Mouse (Mus musculus): ENCODE data around the gene Tmsb15l. TPM values are rescaled to one million over a fixed set of nuclear protein-coding genes. Genes with fewer than 3 reads are reported as not detected.
"Not testable (repeated sequence)": the region's sequence is repeated elsewhere in the genome, so short reads cannot be mapped to it uniquely, and the experiment has no call there.

The Tmsb15l gene
- polyA plus RNA-seq, 1 experiment from 2014 or later, result 12.5 TPM

- not testable (repeated sequence) for H3K9me3 ChIP-seq; ATAC-seq (replicated peaks); H3K27ac ChIP-seq (replicated peaks); H3K4me1 ChIP-seq; H3K36me3 ChIP-seq; H3K27me3 ChIP-seq
- Histone ChIP-seq H3K9ac (replicated peaks) (peak within 1 kb of the TSS; percentile 46), H3K4me3 (peak within 1 kb of the TSS; percentile 52), H3K4me2 (replicated peaks) (peak within 1 kb of the TSS; percentile 48)
- 89% methylated on average over 6 of the region's 6 CpGs for WGBS
Measured at GRCm38 (mm10) chrX:136975397-136975796, 1.3 kb downstream of the Tmsb15l start, which contains the start of gene Tmsb15b2. Gene Tmsb15b2 (minus strand): TSS chrX:136975497.

- no peaks in the 10 kb centered on the region for H3K36me3 ChIP-seq
- ATAC-seq (replicated peaks), result no peak
- no peak overlapping the region for H3K9ac ChIP-seq (replicated peaks)
- H3K4me2 ChIP-seq (replicated peaks), result no peak overlapping the region
- H3K27ac ChIP-seq (replicated peaks), result no peak overlapping the region
- H3K9me3 ChIP-seq, result no peaks in the 10 kb centered on the region
- no peaks in the 10 kb centered on the region for H3K4me1 ChIP-seq
- no peaks in the 10 kb centered on the region for H3K27me3 ChIP-seq
- no peak overlapping the region for H3K4me3 ChIP-seq
- 23% methylated on average over 2 of the region's 2 CpGs for WGBS
Measured at GRCm38 (mm10) chrX:136959688-136960087, 17.0 kb downstream of the Tmsb15l start.

GRCm38 (mm10) chrX:136958300-136958699 lies 18.4 kb downstream of the Tmsb15l start:
- H3K27me3 ChIP-seq; H3K36me3 ChIP-seq; H3K4me1 ChIP-seq; H3K9me3 ChIP-seq; H3K9ac ChIP-seq (replicated peaks); H3K27ac ChIP-seq (replicated peaks): not testable (repeated sequence)
- Histone ChIP-seq H3K4me3 (peak overlapping the region; percentile 45), H3K4me2 (replicated peaks) (peak overlapping the region; percentile 44)
- 55% methylated on average over 5 of the region's 5 CpGs for WGBS
- ATAC-seq (replicated peaks), result peak; percentile 31; the same call in 1 of the 2 replicates

- not testable (repeated sequence) for H3K9me3 ChIP-seq; H3K27ac ChIP-seq (replicated peaks); H3K27me3 ChIP-seq; H3K36me3 ChIP-seq; H3K4me1 ChIP-seq
- H3K4me2 ChIP-seq (replicated peaks), result peak overlapping the region; percentile 44
- H3K4me3 ChIP-seq, result peak overlapping the region; percentile 45
- H3K9ac ChIP-seq (replicated peaks), result peak overlapping the region; percentile 28; the same call in 1 of the 2 replicates
- WGBS, result 27% methylated on average over 13 of the region's 13 CpGs
- ATAC-seq (replicated peaks), result peak; percentile 100
Measured at GRCm38 (mm10) chrX:136957583-136958279, 18.9 kb downstream of the Tmsb15l start.

GRCm38 (mm10) chrX:136937985-136938384 lies 38.7 kb downstream of the Tmsb15l start:
- no peak overlapping the region for H3K9ac ChIP-seq (replicated peaks)
- no peak overlapping the region for H3K4me3 ChIP-seq
- no peaks in the 10 kb centered on the region for H3K27me3 ChIP-seq
- no peaks in the 10 kb centered on the region for H3K9me3 ChIP-seq
- no peak overlapping the region for H3K27ac ChIP-seq (replicated peaks)
- H3K36me3 ChIP-seq, result no peaks in the 10 kb centered on the region
- no peak overlapping the region for H3K4me2 ChIP-seq (replicated peaks)
- WGBS, result 56% methylated on average over 3 of the region's 3 CpGs
- H3K4me1 ChIP-seq, result no peaks in the 10 kb centered on the region
- no peak for ATAC-seq (replicated peaks)

- Histone ChIP-seq H3K4me1 (no peaks in the 10 kb centered on the region), H3K36me3 (no peaks in the 10 kb centered on the region), H3K27me3 (no peaks in the 10 kb centered on the region), H3K9me3 (no peaks in the 10 kb centered on the region), H3K4me2 (replicated peaks) (no peak within 1 kb of the TSS), H3K9ac (replicated peaks) (no peak within 1 kb of the TSS), H3K27ac (replicated peaks) (no peak within 1 kb of the TSS), H3K4me3 (no peak within 1 kb of the TSS)
- 95% methylated on average over 14 of the region's 14 CpGs for WGBS
- no peak for ATAC-seq (replicated peaks)
Measured at GRCm38 (mm10) chrX:136927031-136927430, 49.6 kb downstream of the Tmsb15l start, which contains the start of gene H2bfm. Gene H2bfm (plus strand): TSS chrX:136927325.

GRCm38 (mm10) chrX:136925863-136926262 lies 50.8 kb downstream of the Tmsb15l start:
- H3K27me3 ChIP-seq, result no peaks in the 10 kb centered on the region
- no peak overlapping the region for H3K9ac ChIP-seq (replicated peaks)
- H3K9me3 ChIP-seq, result no peaks in the 10 kb centered on the region
- no peak for ATAC-seq (replicated peaks)
- no peak overlapping the region for H3K27ac ChIP-seq (replicated peaks)
- H3K36me3 ChIP-seq, result no peaks in the 10 kb centered on the region
- no peak overlapping the region for H3K4me2 ChIP-seq (replicated peaks)
- H3K4me1 ChIP-seq, result no peaks in the 10 kb centered on the region
- no peak overlapping the region for H3K4me3 ChIP-seq

Other genes starting within 250 kb of the Tmsb15l start
- gene Morf4l2, start 233.2 kb downstream of the Tmsb15l start, polyA plus RNA-seq (2015; fragmentation: Nextera tagmentation; extraction: Ambion mirVana), result 552 and 561 TPM in 2 replicates
- 0.17 TPM in 1 of 2 replicates, not detected in the other for gene Glra4, start 196.7 kb downstream of the Tmsb15l start, polyA plus RNA-seq (2015; fragmentation: Nextera tagmentation; extraction: Ambion mirVana)
- gene Plp1, start 154.2 kb downstream of the Tmsb15l start, polyA plus RNA-seq (2015; fragmentation: Nextera tagmentation; extraction: Ambion mirVana), result 10.3 and 12.6 TPM in 2 replicates
- 10.8 and 12.3 TPM in 2 replicates for gene Rab9b, start 108.1 kb downstream of the Tmsb15l start, polyA plus RNA-seq (2015; fragmentation: Nextera tagmentation; extraction: Ambion mirVana)
- gene H2bfm, start 49.5 kb downstream of the Tmsb15l start, polyA plus RNA-seq (2015; fragmentation: Nextera tagmentation; extraction: Ambion mirVana), result not detected in 2 replicates
- 109 and 124 TPM in 2 replicates for gene Tmsb15b2, start 1.4 kb downstream of the Tmsb15l start, polyA plus RNA-seq (2015; fragmentation: Nextera tagmentation; extraction: Ambion mirVana)
- gene Tmsb15b1, start within 50 bp of the Tmsb15l start, polyA plus RNA-seq (2015; fragmentation: Nextera tagmentation; extraction: Ambion mirVana), result 56.2 and 56.3 TPM in 2 replicates
- gene Zcchc18, start 16.3 kb upstream of the Tmsb15l start, polyA plus RNA-seq (2015; fragmentation: Nextera tagmentation; extraction: Ambion mirVana), result 284 and 313 TPM in 2 replicates
- 15.7 and 17.8 TPM in 2 replicates for gene Slc25a53, start 61.4 kb upstream of the Tmsb15l start, polyA plus RNA-seq (2015; fragmentation: Nextera tagmentation; extraction: Ambion mirVana)
- 6.4 and 7.3 TPM in 2 replicates for gene Fam199x, start 72.7 kb upstream of the Tmsb15l start, polyA plus RNA-seq (2015; fragmentation: Nextera tagmentation; extraction: Ambion mirVana)
- not detected in 2 replicates for gene Esx1, start 145.2 kb upstream of the Tmsb15l start, polyA plus RNA-seq (2015; fragmentation: Nextera tagmentation; extraction: Ambion mirVana)